Mouse (Mus musculus) liver, embryonic 13.5 days (tissue): ENCODE measurements at regions not wholly inside any gene's neighbourhood (a gene's known extent, or its start where the extent isn't known, plus 50 kb on each side); places are given as distances from the start of the nearest gene placed in this dataset.
"Not testable (repeated sequence)": the region's sequence is repeated elsewhere in the genome, so short reads cannot be mapped to it uniquely, and the experiment has no call there.

ENCODE experiments used
- ATAC-seq: fragments of 200-750 bp; cut with Nextera tagmentation; 2 replicates; pipeline ENCODE4 v1.8.0; 2017; ENCODE audit warnings: low read depth, mild to moderate bottlenecking, moderate number of reproducible peaks, moderate library complexity
- DNase-seq: peaks from one replicate; pipeline ENCODE4 v3.0.0; 2022
- H3K27ac ChIP-seq: fragments of 300-500 bp; sonication (generic); 2 replicates; pipeline ENCODE4 v1.5.1; 2015; ENCODE audit warnings: moderate library complexity, mild to moderate bottlenecking, inconsistent platforms
- H3K27me3 ChIP-seq: fragments of 300-500 bp; sonication (generic); 2 replicates; pipeline ENCODE4 v1.6.1; 2015; ENCODE audit warnings: mild to moderate bottlenecking, inconsistent platforms
- H3K36me3 ChIP-seq: fragments of 300-500 bp; sonication (generic); 2 replicates; pipeline ENCODE4 v1.6.1; 2015; ENCODE audit warnings: mild to moderate bottlenecking, inconsistent platforms
- H3K4me1 ChIP-seq: fragments of 300-500 bp; sonication (generic); replicated peaks from 2 replicates; pipeline ENCODE4 v1.6.1; 2015; ENCODE audit warnings: inconsistent platforms
- H3K4me2 ChIP-seq: fragments of 300-500 bp; sonication (generic); 2 replicates; pipeline ENCODE4 v1.6.1; 2015; ENCODE audit warnings: inconsistent platforms, mild to moderate bottlenecking, moderate library complexity
- H3K4me3 ChIP-seq: fragments of 300-500 bp; sonication (generic); replicated peaks from 2 replicates; pipeline ENCODE4 v1.5.1; 2015; ENCODE audit warnings: mild to moderate bottlenecking, inconsistent platforms
- H3K9ac ChIP-seq: fragments of 300-500 bp; sonication (generic); 2 replicates; pipeline ENCODE4 v1.6.1; 2015; ENCODE audit warnings: mild to moderate bottlenecking, inconsistent platforms
- H3K9me3 ChIP-seq: fragments of 300-500 bp; sonication (generic); replicated peaks from 2 replicates; pipeline ENCODE4 v1.6.1; 2016; ENCODE audit warnings: inconsistent platforms
- WGBS: fragments of 180-500 bp; shearing (Covaris S2); methylation state at CpG from one replicate; pipeline ENCODE4 v1.1.7; 2015; ENCODE audit not compliant: insufficient replicate concordance; 5-methylcytosine and 5-hydroxymethylcytosine counted together

GRCm38 (mm10) chr2:78311766-78312491 lies 365.8 kb upstream of the Cwc22 start:
- no peaks in the 10 kb centered on the region for H3K36me3 ChIP-seq
- DNase-seq (no peak), ATAC-seq (no peak)
- H3K9me3 ChIP-seq: no peaks in the 10 kb centered on the region
- no peak overlapping the region for H3K27ac ChIP-seq
- 70% methylated on average over 13 of the region's 13 CpGs for WGBS
- no peak overlapping the region for H3K4me3 ChIP-seq
- H3K9ac ChIP-seq: no peak overlapping the region
- no peaks in the 10 kb centered on the region for H3K27me3 ChIP-seq
- H3K4me2 ChIP-seq: no peak overlapping the region
- no peaks in the 10 kb centered on the region for H3K4me1 ChIP-seq

DNA sequence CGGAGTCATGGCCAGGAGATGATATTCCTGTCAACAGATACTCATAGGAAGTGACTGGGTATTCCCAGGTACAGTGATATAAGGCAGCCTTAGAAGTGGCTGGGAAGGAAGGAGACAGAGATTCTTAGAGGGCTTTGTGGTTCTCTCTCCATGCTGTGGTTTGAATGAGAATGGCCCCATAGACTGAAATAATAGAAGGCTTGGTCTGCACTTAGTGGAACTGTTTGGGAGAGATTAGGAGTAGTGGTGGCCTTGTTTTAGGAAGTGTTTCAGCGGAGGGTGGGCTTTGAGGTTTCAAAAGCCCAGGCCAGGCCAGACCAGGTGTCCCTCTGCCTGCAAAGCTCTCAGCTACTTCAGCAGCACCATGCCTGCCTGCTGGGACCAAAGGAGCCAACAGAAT lies 363.2 kb upstream of the Cwc22 start:
- DNase-seq (no peak), ATAC-seq (no peak)
- H3K9me3 ChIP-seq: no peaks in the 10 kb centered on the region
- H3K4me3 ChIP-seq: no peak overlapping the region
- no peak overlapping the region for H3K9ac ChIP-seq
- H3K27me3 ChIP-seq: no peaks in the 10 kb centered on the region
- no peaks in the 10 kb centered on the region for H3K4me1 ChIP-seq
- no peak overlapping the region for H3K4me2 ChIP-seq
- 46% methylated on average over 2 of the region's 2 CpGs for WGBS
- no peak overlapping the region for H3K27ac ChIP-seq
- no peaks in the 10 kb centered on the region for H3K36me3 ChIP-seq

DNA sequence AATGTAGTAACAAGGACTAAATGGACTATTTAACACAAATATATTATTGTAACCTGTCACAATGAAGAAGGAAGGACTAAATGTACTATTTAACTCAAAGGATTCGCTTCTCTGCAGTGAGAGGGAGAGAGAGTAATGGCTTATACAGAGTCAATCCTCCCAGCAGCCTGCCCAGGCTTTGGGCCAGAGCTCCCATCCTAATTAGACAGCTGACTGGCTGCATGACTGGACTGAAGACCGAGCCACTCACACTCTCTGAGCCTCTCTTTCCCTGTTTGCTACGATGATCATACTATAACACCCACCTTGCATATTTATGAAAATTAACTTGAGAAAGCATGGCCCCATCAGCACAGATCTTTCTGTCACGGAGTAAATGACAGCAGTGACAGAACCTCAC lies 360.7 kb upstream of the Cwc22 start:
- Histone ChIP-seq H3K36me3 (no peaks in the 10 kb centered on the region), H3K27me3 (no peaks in the 10 kb centered on the region), H3K9ac (no peak overlapping the region), H3K9me3 (no peaks in the 10 kb centered on the region), H3K4me3 (no peak overlapping the region), H3K4me1 (no peaks in the 10 kb centered on the region), H3K27ac (no peak overlapping the region), H3K4me2 (no peak overlapping the region)
- 53% methylated on average over 4 of the region's 4 CpGs for WGBS
- ATAC-seq: no peak
- DNase-seq: no peak

GRCm38 (mm10) chr2:78291665-78292064 lies 345.5 kb upstream of the Cwc22 start:
- no peak overlapping the region for H3K4me3 ChIP-seq
- no peaks in the 10 kb centered on the region for H3K9me3 ChIP-seq
- H3K9ac ChIP-seq: no peak overlapping the region
- no peaks in the 10 kb centered on the region for H3K36me3 ChIP-seq
- no peak overlapping the region for H3K27ac ChIP-seq
- H3K4me1 ChIP-seq: no peaks in the 10 kb centered on the region
- DNase-seq (no peak), ATAC-seq (no peak)
- 3% methylated on average over 1 of the region's 1 CpGs for WGBS
- H3K27me3 ChIP-seq: no peaks in the 10 kb centered on the region
- no peak overlapping the region for H3K4me2 ChIP-seq

DNA sequence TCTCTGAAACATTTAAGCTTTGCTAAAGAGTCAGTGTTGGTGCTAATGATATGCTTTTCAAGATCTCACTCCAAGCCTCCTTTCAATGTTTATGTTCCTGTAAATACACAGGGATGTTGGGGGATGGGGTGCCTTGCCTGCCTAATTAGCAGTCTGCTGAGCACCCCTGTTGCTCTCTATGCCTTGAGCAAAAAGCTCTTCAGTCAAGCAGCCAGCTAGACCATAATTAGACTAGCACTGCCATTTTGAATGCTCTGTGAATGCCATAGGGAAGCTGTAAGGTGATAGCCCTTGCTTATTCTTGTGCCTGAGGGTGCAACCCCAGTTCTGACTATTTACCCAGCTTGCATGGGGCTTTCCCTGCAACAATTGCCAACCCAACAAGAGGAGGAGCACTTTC lies 338.6 kb upstream of the Cwc22 start:
- H3K4me1 ChIP-seq: no peaks in the 10 kb centered on the region
- H3K27me3 ChIP-seq: no peaks in the 10 kb centered on the region
- no peak overlapping the region for H3K4me3 ChIP-seq
- H3K27ac ChIP-seq: no peak overlapping the region
- ATAC-seq (no peak), DNase-seq (no peak)
- H3K9ac ChIP-seq: no peak overlapping the region
- no peak overlapping the region for H3K4me2 ChIP-seq
- no peaks in the 10 kb centered on the region for H3K9me3 ChIP-seq
- H3K36me3 ChIP-seq: no peaks in the 10 kb centered on the region

- Histone ChIP-seq H3K4me3 (no peak overlapping the region), H3K27ac (no peak overlapping the region), H3K4me2 (no peak overlapping the region), H3K27me3 (no peaks in the 10 kb centered on the region), H3K4me1 (no peaks in the 10 kb centered on the region), H3K9ac (no peak overlapping the region), H3K9me3 (no peaks in the 10 kb centered on the region), H3K36me3 (no peaks in the 10 kb centered on the region)
- no peak for ATAC-seq
- DNase-seq: no peak
- 54% methylated on average over 4 of the region's 4 CpGs for WGBS
Observed at GRCm38 (mm10) chr2:78283605-78284004, 337.4 kb upstream of the Cwc22 start.

DNA sequence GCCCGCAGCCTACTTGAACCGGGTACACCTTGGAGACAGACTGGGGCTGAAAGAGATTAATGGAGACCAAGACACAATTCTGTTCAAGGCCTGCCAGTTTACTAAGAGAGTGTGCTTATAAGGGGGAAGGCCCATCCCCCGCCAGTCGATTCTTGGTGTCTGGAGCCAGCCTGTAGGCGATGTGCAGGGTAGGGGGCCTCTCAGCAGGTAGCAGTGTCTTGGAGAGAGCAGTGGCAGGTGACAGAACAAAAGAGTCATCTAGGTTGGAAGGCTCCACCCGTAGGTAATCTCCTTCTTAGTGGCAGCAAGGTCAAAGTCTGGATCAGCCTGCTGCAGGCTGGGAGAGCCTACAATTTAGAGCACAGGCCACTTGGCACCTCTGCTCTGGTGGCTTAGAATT lies 335.7 kb upstream of the Cwc22 start:
- not testable (repeated sequence) for H3K9ac ChIP-seq, DNase-seq, H3K4me1 ChIP-seq, H3K27ac ChIP-seq, H3K27me3 ChIP-seq, H3K4me2 ChIP-seq, H3K36me3 ChIP-seq, H3K9me3 ChIP-seq, H3K4me3 ChIP-seq, ATAC-seq
- WGBS: 63% methylated on average over 6 of the region's 6 CpGs

DNA sequence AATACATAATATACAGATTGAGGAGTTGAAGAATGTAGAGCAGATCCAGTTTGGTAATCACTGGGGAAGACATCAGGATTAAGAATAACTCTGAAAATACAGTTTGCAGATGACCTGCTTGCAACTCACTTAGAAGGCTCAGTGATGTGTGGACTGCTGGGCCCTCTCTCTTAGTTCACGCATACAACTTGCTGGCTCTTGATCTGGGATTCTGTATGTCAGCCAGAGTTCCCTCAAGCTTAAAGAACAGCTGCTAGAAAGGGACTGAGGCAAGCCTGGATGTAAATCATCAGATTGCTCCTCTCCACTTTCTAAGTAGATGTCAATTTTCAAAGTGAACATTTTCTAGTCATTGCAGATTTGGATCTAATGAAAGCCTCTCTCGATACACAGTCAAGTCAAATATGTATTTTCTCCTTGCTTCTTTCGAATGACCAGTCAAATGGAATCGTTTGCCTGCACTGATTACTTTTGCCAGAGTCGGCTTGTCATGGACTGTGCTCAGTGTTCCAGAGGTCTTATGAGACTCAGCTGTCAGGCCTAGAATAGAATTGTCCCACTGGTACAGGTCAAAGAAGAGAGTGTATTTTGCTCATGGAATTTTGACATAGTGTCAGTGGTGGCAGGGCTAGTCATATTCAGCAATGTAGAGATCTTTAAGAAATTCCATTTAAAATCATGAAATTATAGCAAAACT lies 334.2 kb upstream of the Cwc22 start:
- no peak for DNase-seq
- Histone ChIP-seq H3K4me1 (no peaks in the 10 kb centered on the region), H3K4me3 (no peak overlapping the region), H3K4me2 (no peak overlapping the region), H3K9ac (no peak overlapping the region), H3K27ac (no peak overlapping the region), H3K36me3 (no peaks in the 10 kb centered on the region), H3K9me3 (no peaks in the 10 kb centered on the region), H3K27me3 (no peaks in the 10 kb centered on the region)
- no peak for ATAC-seq
- 66% methylated on average over 5 of the region's 5 CpGs for WGBS

DNA sequence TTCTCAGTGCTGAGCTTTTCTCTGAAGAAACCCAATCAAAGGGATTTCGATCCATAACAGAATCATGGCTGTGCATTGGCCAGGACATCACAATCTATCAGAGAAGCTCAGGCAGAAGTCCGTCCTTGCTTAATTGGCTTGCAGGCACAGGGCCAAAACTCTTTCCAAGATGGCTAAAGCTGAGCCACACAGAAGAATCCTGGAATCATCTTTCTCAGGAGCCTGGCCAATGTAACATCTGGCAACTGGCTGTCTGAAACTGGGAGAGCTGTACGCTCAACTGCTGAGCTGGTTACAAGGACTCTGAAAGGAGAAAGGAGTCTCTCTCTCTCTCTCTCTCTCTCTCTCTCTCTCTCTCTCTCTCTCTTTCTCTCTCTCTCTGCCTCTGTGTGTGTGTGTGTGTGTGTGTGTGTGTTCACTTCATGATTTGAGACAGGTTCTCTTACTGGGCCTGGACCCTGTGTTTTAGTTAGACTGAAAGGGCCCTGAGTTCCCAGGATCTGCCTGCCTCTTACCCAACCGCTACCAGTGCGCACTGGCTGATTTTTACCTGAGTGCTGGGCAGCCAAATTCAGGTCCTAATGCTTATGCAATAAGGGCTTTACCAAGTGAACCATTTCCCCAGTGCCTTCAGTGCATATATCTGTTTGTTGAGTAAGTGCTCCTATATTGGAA lies 333.3 kb upstream of the Cwc22 start:
- no peak overlapping the region for H3K4me2 ChIP-seq
- no peaks in the 10 kb centered on the region for H3K9me3 ChIP-seq
- H3K9ac ChIP-seq: no peak overlapping the region
- H3K27ac ChIP-seq: no peak overlapping the region
- H3K4me1 ChIP-seq: no peaks in the 10 kb centered on the region
- ATAC-seq: no peak
- H3K36me3 ChIP-seq: no peaks in the 10 kb centered on the region
- no peak for DNase-seq
- no peak overlapping the region for H3K4me3 ChIP-seq
- 74% methylated on average over 5 of the region's 5 CpGs for WGBS
- no peaks in the 10 kb centered on the region for H3K27me3 ChIP-seq

DNA sequence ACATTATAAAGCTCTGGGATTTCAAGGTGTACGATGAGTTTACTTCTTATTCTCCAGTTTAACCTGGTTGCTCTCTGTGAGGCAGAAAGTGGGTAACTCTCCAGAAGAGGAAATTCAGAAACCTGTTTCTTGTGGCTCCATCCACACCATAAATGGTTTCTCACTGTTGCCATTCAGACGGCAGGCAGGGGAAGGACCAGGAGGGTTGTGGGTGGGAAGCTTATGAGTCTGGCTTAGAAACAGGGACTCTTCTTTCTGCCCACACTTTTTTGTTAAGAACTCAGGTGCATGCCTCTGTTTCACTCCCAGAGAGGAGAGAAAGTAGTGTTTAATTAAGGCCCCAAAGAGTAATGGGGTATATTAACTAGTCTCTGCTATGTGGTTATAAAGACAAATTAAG lies 332.5 kb upstream of the Cwc22 start:
- no peak for ATAC-seq
- no peak overlapping the region for H3K4me2 ChIP-seq

GRCm38 (mm10) chr2:78277699-78278098 lies 331.5 kb upstream of the Cwc22 start:
- no peak overlapping the region for H3K4me3 ChIP-seq

More for the DNA sequence above, 332.5 kb upstream of the Cwc22 start:
- Histone ChIP-seq H3K4me3 (no peak overlapping the region), H3K36me3 (no peaks in the 10 kb centered on the region), H3K9ac (no peak overlapping the region), H3K27ac (no peak overlapping the region), H3K9me3 (no peaks in the 10 kb centered on the region), H3K27me3 (no peaks in the 10 kb centered on the region), H3K4me1 (no peaks in the 10 kb centered on the region)
- 61% methylated on average over 2 of the region's 2 CpGs for WGBS
- DNase-seq: no peak

GRCm38 (mm10) chr2:78274122-78274521 lies 327.9 kb upstream of the Cwc22 start:
- H3K27me3 ChIP-seq: no peaks in the 10 kb centered on the region
- H3K27ac ChIP-seq: no peak overlapping the region
- no peak overlapping the region for H3K4me3 ChIP-seq
- WGBS: 70% methylated on average over 5 of the region's 5 CpGs
- H3K4me2 ChIP-seq: no peak overlapping the region
- no peaks in the 10 kb centered on the region for H3K9me3 ChIP-seq
- H3K9ac ChIP-seq: no peak overlapping the region
- DNase-seq (no peak), ATAC-seq (no peak)
- no peaks in the 10 kb centered on the region for H3K4me1 ChIP-seq
- H3K36me3 ChIP-seq: no peaks in the 10 kb centered on the region

More at GRCm38 (mm10) chr2:78277699-78278098, 331.5 kb upstream of the Cwc22 start:
- H3K9ac ChIP-seq: no peak overlapping the region
- DNase-seq (no peak), ATAC-seq (no peak)
- 74% methylated on average over 8 of the region's 8 CpGs for WGBS
- no peaks in the 10 kb centered on the region for H3K27me3 ChIP-seq
- no peaks in the 10 kb centered on the region for H3K9me3 ChIP-seq
- no peaks in the 10 kb centered on the region for H3K36me3 ChIP-seq
- H3K4me2 ChIP-seq: no peak overlapping the region
- H3K4me1 ChIP-seq: no peaks in the 10 kb centered on the region
- no peak overlapping the region for H3K27ac ChIP-seq
